Mouse (Mus musculus): ENCODE results near the gene Olfr114.

Olfr114 gene

GRCm38 (mm10) chr17:37592643-37593042 is at the start of gene Olfr114:
TSS of gene Olfr114 (minus strand) at chr17:37592743.
- DNase-seq (ENCODE audit: low spot score in 2 of 2): no peak

DNA sequence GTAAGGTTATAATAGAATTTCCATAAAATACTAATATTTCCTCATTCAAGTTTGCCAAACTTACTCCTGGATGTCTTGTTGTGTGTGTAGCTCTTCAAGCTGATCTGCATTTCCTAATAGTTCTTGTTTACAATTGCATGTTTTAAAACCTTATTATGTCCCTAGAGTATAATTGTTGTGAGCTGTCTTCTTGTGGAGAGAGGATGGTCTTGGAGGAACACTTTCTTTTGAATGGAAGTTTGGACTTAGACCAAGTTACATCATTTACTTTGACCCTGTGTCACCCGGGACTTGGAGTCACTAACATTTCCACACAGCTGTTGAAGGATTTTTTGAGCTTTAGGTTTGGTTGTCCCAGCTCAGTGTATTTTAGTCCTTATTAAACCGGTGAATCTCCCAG is 34.5 kb upstream of the Olfr114 start, which contains the start of the genes Olfr115 and Olfr116:
Gene Olfr115, minus strand, starts transcription at position 101 of the 400 bp plus-strand sequence.
Gene Olfr116, minus strand, starts transcription at position 191 of the 400 bp plus-strand sequence.
- no peak for DNase-seq (ENCODE audit: low spot score in 2 of 2)

GRCm38 (mm10) chr17:37577563-37577962 is 15.0 kb downstream of the Olfr114 start, which contains the start of gene Olfr113:
TSS of gene Olfr113 (minus strand) at chr17:37577663.
- no peak for DNase-seq (ENCODE audit: low spot score in 2 of 2)

- DNase-seq (ENCODE audit: low spot score in 2 of 2): no peak
Observed at GRCm38 (mm10) chr17:37569351-37569750, 23.2 kb downstream of the Olfr114 start, which contains the start of gene Olfr112. TSS of gene Olfr112 (minus strand) at chr17:37569451.

DNA sequence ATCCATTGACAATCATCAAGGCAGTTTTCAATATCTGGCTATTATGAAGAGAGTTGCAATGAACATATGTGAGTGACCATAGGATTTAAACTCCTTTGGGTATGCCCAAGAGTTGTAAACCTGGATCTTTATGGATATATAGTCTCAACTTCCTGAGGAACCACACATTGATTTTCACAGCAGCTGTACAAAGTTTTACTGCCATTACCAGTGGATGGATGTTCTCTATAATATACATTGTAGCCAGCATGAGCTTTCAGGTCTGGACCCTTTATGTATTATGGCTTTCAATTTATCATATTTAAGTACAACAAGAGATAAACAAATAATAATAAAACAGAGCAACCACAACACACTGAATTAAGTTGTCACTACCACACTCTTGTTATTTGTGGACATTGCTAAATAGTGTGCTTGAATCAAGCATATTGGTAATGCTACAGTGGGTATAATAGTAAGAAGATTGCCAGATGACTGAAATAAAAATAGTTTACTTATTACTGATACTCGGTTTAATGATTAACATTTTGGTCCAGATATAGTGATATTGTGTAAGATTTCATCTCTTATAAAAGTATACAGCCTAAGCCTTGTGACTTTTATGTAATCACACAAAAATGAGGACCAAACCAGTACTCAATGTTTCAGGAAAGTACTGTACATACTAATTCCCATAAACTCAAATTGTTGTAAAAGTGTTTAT is 33.5 kb downstream of the Olfr114 start:
- DNase-seq (ENCODE audit: low spot score in 2 of 2): no peak

DNA sequence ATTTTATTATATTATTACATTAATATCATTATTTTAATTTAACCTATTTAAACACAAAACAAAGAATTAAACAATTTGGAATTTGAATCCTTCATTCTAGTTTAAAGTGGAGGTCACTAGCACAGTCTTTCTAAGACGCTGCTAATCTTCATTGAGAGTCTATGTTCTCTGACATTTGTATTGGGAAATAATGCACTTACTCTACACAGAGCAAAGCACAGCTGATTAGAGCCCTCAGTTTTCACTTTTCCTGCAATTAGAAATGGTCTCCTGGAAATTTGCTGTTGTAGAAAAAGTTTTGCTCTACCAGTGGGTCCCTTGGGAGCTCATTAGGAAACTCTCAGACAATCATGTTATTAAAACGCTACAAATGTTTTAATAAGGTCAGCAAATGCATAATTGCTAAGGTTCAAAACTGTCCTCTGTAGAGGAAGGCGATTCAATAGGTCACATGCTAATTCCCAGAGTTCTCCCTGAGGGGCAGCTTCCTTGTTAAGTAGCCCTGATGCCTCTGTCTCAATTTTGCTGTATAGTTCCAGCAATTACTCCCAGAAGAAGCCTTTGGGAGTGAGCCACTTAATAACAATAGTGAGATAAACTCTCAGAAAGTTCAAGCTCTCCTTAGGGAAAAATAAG is 48.6 kb downstream of the Olfr114 start:
- DNase-seq (ENCODE audit: low spot score in 2 of 2): no peak

GRCm38 (mm10) chr17:37541454-37542119 is 51.0 kb downstream of the Olfr114 start:
- no peak for DNase-seq (ENCODE audit: low spot score in 2 of 2)

Measured in frontal cortex, postnatal 10 days (tissue).